Mouse (Mus musculus) adrenal gland, postnatal 4 days (tissue): ENCODE measurements around the gene Cdk17. TPM values are rescaled to one million over a fixed set of nuclear protein-coding genes. Genes with fewer than 3 reads are reported as not detected.

Experiments used
- DNase-seq, 2 experiments: peaks; one replicate each; pipeline ENCODE4 v3.0.0; 2021 to 2022; ENCODE audit warnings: low spot score in 2 of 2, mixed read lengths in 2 of 2
- total RNA-seq, 2 experiments: library from RNA; stranded (reverse); gene quantifications; 2 replicates each; pipeline ENCODE4 v1.2.3; 2021

Cdk17 gene
- total RNA-seq, 2 experiments from 2014 or later = 30.5 to 33.1 TPM

DNA sequence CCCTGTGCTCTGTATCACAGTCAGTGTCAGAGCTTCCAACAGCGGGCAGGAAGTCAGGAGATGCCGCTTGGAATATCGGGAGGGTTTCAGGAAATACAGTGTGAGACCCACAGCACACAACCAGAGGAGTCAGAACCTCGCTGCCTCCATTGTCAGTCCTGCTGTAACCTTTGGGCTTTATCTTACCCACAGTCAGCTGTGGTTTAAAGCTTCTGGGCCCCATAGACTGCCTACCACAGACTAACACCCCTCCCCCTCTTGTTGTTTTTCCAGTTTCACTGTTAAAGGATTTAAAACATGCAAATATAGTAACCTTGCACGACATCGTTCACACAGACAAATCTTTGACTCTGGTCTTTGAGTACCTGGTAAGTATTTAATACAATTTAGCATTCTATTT, 65.1 kb downstream of the Cdk17 start:
- no peak for DNase-seq

DNA sequence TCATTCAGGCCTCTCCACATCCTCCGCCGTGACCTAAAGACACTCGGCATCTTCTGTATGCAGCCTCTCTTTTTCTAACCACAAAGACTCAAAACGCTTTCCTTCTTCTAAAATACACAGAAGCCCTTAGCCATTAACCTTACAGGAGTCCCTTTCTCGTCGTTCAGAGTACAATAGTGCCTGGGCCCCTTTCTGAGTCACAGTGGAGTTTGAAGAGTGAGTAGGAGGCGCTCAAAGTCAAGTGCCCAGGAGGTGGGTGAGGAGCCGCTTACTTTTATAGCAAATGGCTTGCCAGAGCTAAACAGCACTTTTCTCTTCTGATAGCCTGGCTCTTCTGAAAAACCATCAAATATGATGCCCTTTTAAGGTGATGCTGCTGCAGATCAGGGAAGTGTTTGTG, 67.2 kb downstream of the Cdk17 start:
- no peak for DNase-seq

DNA sequence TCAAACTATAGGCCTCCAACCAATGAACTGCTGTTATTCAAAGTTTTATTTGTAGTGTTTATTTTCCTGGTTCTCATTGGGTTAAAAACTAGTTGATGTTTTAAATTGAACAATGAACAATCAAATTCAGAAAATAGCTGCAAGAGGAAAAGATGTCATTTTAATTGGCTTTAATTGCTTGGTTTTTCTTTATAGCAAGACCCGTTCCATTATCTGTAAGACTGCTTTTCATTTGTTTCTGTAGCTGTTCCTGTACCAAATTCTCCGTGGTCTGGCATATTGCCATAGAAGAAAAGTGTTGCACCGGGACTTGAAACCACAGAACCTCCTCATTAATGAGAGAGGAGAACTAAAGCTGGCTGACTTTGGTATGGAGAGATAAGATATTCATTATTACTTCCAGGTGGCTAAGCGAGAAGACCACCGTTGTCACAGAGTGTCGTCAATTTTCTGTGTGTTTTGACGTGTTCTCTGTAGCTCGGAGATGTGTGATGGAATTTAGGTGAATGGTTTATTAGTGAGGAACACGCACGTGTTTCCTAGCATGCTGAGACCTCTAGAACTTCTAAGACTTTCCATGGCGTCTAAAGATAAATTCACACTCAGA, 67.8 kb downstream of the Cdk17 start:
- no peak for DNase-seq

DNA sequence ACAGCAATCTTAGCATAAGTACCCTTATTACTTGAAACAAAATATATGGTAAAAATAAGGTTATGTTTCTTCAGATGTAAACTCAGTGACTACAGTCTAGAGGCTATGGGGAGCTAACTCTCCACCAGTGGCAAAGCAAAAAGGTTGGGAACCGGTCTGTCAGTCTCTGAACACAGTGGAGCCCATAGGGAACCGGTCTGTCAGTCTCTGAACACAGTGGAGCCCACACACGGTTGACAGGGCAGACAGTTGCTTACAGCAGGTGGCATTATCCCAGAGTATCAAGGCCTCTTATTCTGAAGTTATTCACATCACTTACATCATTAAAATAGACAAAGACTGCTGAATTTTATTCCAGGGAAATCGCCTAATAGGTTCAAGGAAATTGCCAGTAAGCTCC, 70.8 kb downstream of the Cdk17 start:
- no peak for DNase-seq

- DNase-seq = no peak
Measured at GRCm38 (mm10) chr10:93231893-93232292, 71.2 kb downstream of the Cdk17 start.

DNA sequence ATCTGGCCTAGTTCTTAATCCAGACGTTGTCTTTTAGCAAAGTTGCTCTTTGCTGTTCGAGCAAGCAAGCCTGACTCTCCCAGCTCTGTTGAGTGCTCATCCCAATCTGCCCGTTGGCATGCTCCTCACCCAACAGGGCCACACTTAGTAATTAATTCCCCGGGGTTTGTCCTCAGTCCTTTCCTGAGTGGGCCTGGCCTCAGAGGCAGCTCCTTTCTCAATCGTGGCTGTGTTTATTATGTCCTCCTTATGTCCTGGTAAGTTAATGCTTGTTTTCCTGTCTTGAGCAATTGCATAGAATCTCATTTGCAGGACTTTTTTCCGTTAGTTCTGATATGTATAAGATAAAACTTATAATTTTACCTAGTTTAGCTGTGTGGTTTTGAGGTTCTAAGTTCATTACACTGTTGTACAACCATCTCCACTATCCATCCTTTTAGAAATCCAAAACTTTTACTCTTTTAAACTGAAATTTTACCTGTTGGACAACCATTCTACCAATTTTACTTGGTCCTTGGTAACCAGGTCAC, 73.1 kb downstream of the Cdk17 start:
- no peak for DNase-seq

DNA sequence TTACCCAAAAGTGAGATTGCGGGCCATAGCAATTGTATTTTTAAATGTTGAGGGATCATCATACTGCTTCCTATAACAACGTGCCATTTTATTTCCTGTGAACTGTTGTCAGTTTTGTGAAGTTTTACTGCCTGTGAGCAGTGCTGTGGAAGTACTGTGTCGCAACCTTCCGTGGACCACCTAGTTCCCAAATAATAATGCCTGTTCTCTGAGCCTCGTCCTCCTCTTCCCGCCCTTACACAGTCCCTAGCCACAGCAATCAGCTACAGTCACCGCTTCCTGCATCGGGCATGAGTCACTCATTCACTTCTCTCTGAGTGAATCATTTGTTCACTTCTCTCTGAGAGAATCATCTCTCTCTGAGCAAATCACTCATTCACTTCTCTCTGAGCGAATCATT, 74.0 kb downstream of the Cdk17 start:
- no peak for DNase-seq

- DNase-seq = no peak
Measured at GRCm38 (mm10) chr10:93239201-93239806, 78.6 kb downstream of the Cdk17 start.

DNA sequence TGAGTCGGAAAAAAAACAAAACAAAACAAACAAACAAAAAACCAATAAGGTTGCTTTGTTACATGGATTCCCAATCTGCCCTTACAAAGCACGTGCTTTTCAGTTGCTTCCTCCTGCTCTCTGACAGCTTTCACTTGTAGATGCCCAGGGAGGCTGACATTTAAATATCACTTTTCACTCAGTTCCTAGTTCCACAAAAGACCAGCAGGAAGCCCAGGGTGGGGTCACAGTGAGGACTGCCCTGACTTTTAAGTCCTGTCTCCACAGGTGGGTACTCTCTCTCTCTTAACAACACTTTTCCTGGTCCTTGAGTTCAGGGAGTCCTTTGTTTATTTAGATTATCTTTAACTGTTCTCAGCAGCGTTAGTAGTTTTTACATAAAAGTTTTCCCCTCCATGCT, 81.5 kb downstream of the Cdk17 start:
- DNase-seq = no peak

DNA sequence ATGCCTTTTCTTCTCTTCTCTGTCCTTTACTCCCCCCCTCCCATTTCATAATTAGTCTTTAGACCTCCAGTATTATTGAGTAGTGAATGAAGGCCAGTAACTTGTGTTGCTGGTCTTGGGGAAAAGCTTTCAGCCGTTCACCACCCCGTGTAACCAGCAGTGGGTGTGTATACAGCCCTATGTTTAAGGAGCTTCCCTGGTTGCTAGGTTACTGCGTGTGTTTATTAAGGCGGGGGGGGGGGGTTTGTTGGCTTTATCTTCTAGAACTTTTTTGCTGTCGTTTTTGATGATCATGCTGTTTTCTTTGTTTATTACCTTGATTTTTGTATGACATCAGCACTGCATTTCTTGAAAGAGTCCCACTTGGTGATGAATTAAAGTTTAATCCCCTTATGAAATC, 82.2 kb downstream of the Cdk17 start:
- no peak for DNase-seq

- DNase-seq = no peak
Measured at GRCm38 (mm10) chr10:93244209-93244705, 83.6 kb downstream of the Cdk17 start.

GRCm38 (mm10) chr10:93246185-93246920, 85.7 kb downstream of the Cdk17 start:
- no peak for DNase-seq

DNA sequence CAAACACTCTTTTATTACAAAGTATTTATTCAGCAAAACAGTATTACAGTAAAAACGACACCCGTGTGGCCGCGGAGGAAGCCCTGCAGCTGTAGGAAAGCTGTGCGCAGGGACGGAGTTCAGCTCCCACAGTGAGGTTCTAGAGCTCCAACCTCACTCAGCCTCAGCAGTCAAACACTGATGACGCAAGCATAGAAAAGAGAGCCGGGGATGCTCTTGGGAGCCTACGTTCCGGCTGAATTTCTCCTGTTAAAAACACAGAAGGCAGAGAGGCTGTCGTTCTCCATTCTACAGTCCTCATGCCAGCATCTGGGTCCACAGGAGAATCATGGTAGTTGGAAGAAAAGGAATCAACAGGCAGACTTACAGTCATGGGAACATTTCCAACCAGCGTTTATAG, 86.7 kb downstream of the Cdk17 start:
- no peak for DNase-seq

DNA sequence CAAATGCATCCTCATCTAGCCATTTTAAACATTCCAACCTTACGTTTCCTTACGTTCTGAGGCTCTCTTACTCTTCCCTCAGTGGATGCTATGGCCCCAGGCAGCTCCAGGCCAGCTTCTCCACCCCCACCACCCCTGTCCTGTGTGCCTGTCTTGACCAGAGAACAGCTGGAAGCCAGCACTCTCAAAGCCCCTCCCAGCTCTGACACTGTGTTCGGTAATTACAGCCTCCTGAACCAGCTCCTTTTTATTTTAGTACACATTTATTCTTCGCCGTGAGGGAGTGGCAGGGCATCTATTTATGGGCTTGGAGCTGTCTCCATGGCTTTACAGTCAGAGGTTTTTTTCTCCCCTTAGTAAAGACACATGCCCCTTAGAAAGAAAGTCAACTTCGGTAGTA, 87.2 kb downstream of the Cdk17 start:
- no peak for DNase-seq

GRCm38 (mm10) chr10:93248416-93248815, 87.7 kb downstream of the Cdk17 start:
- DNase-seq = no peak

- no peak for DNase-seq
Measured at GRCm38 (mm10) chr10:93249901-93250300, 89.2 kb downstream of the Cdk17 start.

GRCm38 (mm10) chr10:93250436-93251317, 90.0 kb downstream of the Cdk17 start:
- DNase-seq = no peak

GRCm38 (mm10) chr10:93251426-93251825, 90.8 kb downstream of the Cdk17 start:
- DNase-seq = no peak

GRCm38 (mm10) chr10:93252661-93253060, 92.0 kb downstream of the Cdk17 start:
- no peak for DNase-seq

- no peak for DNase-seq
Measured at GRCm38 (mm10) chr10:93253156-93253555, 92.5 kb downstream of the Cdk17 start.

DNA sequence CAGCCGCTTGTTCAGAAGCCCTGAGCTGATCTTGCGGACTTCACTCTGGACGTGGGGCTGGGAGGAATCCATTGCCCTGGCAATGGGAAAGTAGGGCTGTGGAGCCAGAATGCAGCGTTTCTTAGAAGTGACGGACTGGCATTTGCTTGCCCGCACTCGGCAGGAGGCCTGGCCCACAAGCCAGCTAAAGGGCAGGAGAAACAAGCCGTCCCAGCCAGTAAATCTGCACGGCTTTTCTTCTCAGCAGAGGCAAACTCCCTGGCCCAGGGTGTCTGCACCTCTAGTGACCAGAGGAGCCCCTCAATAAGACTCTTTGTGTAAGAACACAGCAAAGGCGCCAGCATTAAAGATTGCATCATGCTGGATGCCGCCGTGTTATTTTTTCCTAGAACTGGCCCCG, 94.6 kb downstream of the Cdk17 start:
- DNase-seq = no peak
